Mouse (Mus musculus): ENCODE measurements around the gene Gprin3. TPM values are rescaled to one million over a fixed set of nuclear protein-coding genes. Genes with fewer than 3 reads are reported as not detected.

Gene Gprin3
- 4.2 and 5.3 TPM in 2 replicates for polyA plus RNA-seq (2014; fragmentation: Nextera tagmentation; extraction: Ambion mirVana)

DNA sequence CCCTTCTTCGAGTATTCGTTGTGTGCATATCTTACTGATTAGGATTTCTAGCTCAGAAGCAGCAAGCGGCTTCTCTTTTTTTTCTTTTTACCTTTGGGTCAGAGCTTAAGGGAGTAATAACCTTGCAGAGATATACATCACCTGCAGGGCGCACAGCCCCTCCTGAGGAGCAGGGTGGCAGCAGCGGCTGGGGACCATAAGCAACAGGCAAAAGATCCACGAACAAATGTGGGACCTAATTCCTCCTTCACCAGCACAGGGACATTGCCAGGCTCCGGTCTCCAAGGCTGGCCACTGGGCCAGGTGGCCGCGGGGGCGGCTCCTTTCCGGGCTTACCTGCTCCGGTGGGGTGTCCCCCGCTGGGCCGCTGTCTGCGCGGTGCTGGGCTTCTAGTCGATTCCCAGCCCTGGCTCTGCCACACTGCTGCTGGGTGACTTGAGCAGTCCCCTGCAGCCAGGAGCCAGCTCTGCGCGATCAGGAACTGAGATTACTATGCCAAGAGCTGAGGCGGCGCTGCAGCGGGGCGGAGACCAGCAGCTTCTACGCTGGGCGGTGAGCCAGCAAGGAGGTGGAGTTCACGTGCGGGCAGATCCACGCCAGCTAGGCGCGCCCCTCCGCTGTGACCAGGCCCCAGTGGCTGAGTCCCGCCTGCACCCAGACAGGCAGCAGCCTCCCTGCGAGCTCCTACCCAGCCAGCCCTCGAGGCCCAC lies at the start of gene Gprin3:
TSS of gene Gprin3 (minus strand) at position 471 of the 710 bp plus-strand sequence.
- WGBS, result 6% methylated on average over 33 of the region's 34 CpGs
- Histone ChIP-seq H3K4me1 (replicated peaks; ENCODE audit: control insufficient read depth, insufficient read depth, low read length) (0 out of 2 replicates have a peak, but pooled peaks cover 3% of the 10 kb centered on the region), H3K4me2 (ENCODE audit: low read length) (peak within 1 kb of the TSS; percentile 59), H3K9ac (ENCODE audit: low read length) (peak within 1 kb of the TSS; percentile 45), H3K36me3 (ENCODE audit: control insufficient read depth, insufficient read depth, low read length) (no peaks in the 10 kb centered on the region), H3K4me3 (ENCODE audit: low read depth, low read length) (peak within 1 kb of the TSS; percentile 40), H3K27me3 (replicated peaks; ENCODE audit: control insufficient read depth, insufficient read depth, low read length) (no peaks in the 10 kb centered on the region), H3K27ac (ENCODE audit: low read depth) (peak within 1 kb of the TSS; percentile 25), H3K9me3 (ENCODE audit: control insufficient read depth, low read length) (no peaks in the 10 kb centered on the region)
- DNase-seq (ENCODE audit: low spot score) (peak; percentile 89), ATAC-seq (replicated peaks; ENCODE audit: low FRiP score, low TSS enrichment, low read depth) (peak; percentile 93)

DNA sequence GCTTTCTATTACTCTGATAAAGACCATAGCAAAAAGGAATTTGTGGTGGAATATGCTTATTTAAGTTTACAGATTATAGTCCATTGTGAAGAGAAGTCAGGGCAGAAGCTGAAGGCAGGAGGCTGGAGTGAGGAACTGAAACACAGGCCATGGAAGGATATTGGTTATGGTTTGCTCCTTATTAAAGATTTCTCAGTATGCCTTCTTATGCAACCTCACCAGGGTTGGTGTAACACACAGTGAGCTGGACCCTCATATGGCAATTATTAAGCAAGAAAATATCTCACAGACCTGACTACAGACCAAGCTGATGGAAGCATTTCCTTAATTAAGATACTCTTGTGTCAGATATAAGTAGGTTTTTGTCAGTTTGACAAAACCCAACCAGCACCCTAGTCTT lies 32.8 kb upstream of the Gprin3 start:
- Histone ChIP-seq H3K4me3 (ENCODE audit: low read depth, low read length) (no peak overlapping the region), H3K36me3 (ENCODE audit: control insufficient read depth, insufficient read depth, low read length) (no peaks in the 10 kb centered on the region), H3K27me3 (replicated peaks; ENCODE audit: control insufficient read depth, insufficient read depth, low read length) (no peaks in the 10 kb centered on the region), H3K4me2 (ENCODE audit: low read length) (no peak overlapping the region), H3K9me3 (ENCODE audit: control insufficient read depth, low read length) (no peaks in the 10 kb centered on the region), H3K9ac (ENCODE audit: low read length) (no peak overlapping the region), H3K4me1 (replicated peaks; ENCODE audit: control insufficient read depth, insufficient read depth, low read length) (no peaks in the 10 kb centered on the region), H3K27ac (ENCODE audit: low read depth) (no peak overlapping the region)
- no peak for ATAC-seq (replicated peaks; ENCODE audit: low FRiP score, low TSS enrichment, low read depth)
- DNase-seq (ENCODE audit: low spot score), result no peak

GRCm38 (mm10) chr6:59456116-59456515 lies 30.0 kb upstream of the Gprin3 start:
- no peak overlapping the region for H3K4me2 ChIP-seq (ENCODE audit: low read length)
- no peak overlapping the region for H3K27ac ChIP-seq (ENCODE audit: low read depth)
- H3K4me1 ChIP-seq (replicated peaks; ENCODE audit: control insufficient read depth, insufficient read depth, low read length), result no peaks in the 10 kb centered on the region
- no peak overlapping the region for H3K4me3 ChIP-seq (ENCODE audit: low read depth, low read length)
- ATAC-seq (replicated peaks; ENCODE audit: low FRiP score, low TSS enrichment, low read depth) (no peak), DNase-seq (ENCODE audit: low spot score) (no peak)
- no peak overlapping the region for H3K9ac ChIP-seq (ENCODE audit: low read length)
- H3K27me3 ChIP-seq (replicated peaks; ENCODE audit: control insufficient read depth, insufficient read depth, low read length), result no peaks in the 10 kb centered on the region
- 63% methylated on average over 1 of the region's 1 CpGs for WGBS
- no peaks in the 10 kb centered on the region for H3K36me3 ChIP-seq (ENCODE audit: control insufficient read depth, insufficient read depth, low read length)
- H3K9me3 ChIP-seq (ENCODE audit: control insufficient read depth, low read length), result no peaks in the 10 kb centered on the region

DNA sequence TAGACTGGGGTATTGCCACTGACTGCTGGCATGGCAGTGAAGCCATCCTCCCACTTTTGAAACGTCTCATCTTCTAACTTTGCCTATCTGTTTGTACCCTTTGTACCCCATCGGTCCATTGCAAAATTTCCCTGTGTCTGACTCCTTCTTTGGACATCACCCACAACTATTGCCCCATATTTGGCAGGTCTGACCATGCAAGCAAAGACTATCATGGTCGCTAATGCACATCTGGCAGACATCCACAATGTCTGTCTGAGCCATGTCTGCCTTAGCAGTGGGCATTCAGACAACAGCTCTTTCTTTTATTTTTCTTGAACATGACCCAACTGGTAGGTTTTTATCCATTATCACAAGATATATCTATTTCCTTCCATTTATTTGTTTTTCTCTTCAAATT lies 25.3 kb upstream of the Gprin3 start:
- H3K4me1 ChIP-seq (replicated peaks; ENCODE audit: control insufficient read depth, insufficient read depth, low read length), result no peaks in the 10 kb centered on the region
- 82% methylated on average over 3 of the region's 3 CpGs for WGBS
- DNase-seq (ENCODE audit: low spot score) (no peak), ATAC-seq (replicated peaks; ENCODE audit: low FRiP score, low TSS enrichment, low read depth) (no peak)
- no peaks in the 10 kb centered on the region for H3K27me3 ChIP-seq (replicated peaks; ENCODE audit: control insufficient read depth, insufficient read depth, low read length)
- H3K4me2 ChIP-seq (ENCODE audit: low read length), result no peak overlapping the region
- H3K4me3 ChIP-seq (ENCODE audit: low read depth, low read length), result no peak overlapping the region
- H3K36me3 ChIP-seq (ENCODE audit: control insufficient read depth, insufficient read depth, low read length), result no peaks in the 10 kb centered on the region
- no peaks in the 10 kb centered on the region for H3K9me3 ChIP-seq (ENCODE audit: control insufficient read depth, low read length)
- no peak overlapping the region for H3K27ac ChIP-seq (ENCODE audit: low read depth)
- H3K9ac ChIP-seq (ENCODE audit: low read length), result no peak overlapping the region

- no peak overlapping the region for H3K4me2 ChIP-seq (ENCODE audit: low read length)
- H3K27me3 ChIP-seq (replicated peaks; ENCODE audit: control insufficient read depth, insufficient read depth, low read length), result no peaks in the 10 kb centered on the region
- H3K9me3 ChIP-seq (ENCODE audit: control insufficient read depth, low read length), result no peaks in the 10 kb centered on the region
- 77% methylated on average over 3 of the region's 3 CpGs for WGBS
- DNase-seq (ENCODE audit: low spot score) (no peak), ATAC-seq (replicated peaks; ENCODE audit: low FRiP score, low TSS enrichment, low read depth) (no peak)
- H3K4me3 ChIP-seq (ENCODE audit: low read depth, low read length), result no peak overlapping the region
- H3K36me3 ChIP-seq (ENCODE audit: control insufficient read depth, insufficient read depth, low read length), result no peaks in the 10 kb centered on the region
- H3K27ac ChIP-seq (ENCODE audit: low read depth), result no peak overlapping the region
- no peak overlapping the region for H3K9ac ChIP-seq (ENCODE audit: low read length)
- H3K4me1 ChIP-seq (replicated peaks; ENCODE audit: control insufficient read depth, insufficient read depth, low read length), result no peaks in the 10 kb centered on the region
These were observed 19.0 kb upstream of the Gprin3 start for GRCm38 (mm10) chr6:59445101-59445503.

DNA sequence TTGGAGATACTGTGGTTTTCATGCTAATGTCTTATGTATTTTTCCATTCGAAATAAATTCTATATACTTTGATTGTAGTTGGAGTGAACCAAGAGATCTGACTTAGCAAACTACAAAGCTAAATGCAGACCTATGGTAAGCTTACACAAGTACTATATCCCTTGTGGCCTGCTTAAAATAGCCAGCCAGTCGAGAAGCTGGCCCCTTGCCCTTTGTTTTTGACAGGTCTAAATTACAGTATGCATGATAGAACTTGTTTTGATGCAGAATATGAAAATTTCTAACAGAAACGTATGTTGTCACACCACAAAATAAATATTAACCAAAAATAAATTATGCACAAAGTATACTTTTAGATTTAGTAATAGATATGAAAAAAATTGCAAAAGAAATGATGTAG lies 9.8 kb upstream of the Gprin3 start:
- Histone ChIP-seq H3K9me3 (ENCODE audit: control insufficient read depth, low read length) (no peaks in the 10 kb centered on the region), H3K27ac (ENCODE audit: low read depth) (no peak overlapping the region), H3K4me2 (ENCODE audit: low read length) (no peak overlapping the region), H3K4me1 (replicated peaks; ENCODE audit: control insufficient read depth, insufficient read depth, low read length) (no peaks in the 10 kb centered on the region), H3K9ac (ENCODE audit: low read length) (no peak overlapping the region), H3K4me3 (ENCODE audit: low read depth, low read length) (no peak overlapping the region), H3K36me3 (ENCODE audit: control insufficient read depth, insufficient read depth, low read length) (no peaks in the 10 kb centered on the region), H3K27me3 (replicated peaks; ENCODE audit: control insufficient read depth, insufficient read depth, low read length) (no peaks in the 10 kb centered on the region)
- no peak for DNase-seq (ENCODE audit: low spot score)
- WGBS, result 56% methylated on average over 3 of the region's 3 CpGs
- no peak for ATAC-seq (replicated peaks; ENCODE audit: low FRiP score, low TSS enrichment, low read depth)

GRCm38 (mm10) chr6:59433116-59433515 lies 7.0 kb upstream of the Gprin3 start:
- Histone ChIP-seq H3K27ac (ENCODE audit: low read depth) (no peak overlapping the region), H3K4me2 (ENCODE audit: low read length) (no peak overlapping the region), H3K9me3 (ENCODE audit: control insufficient read depth, low read length) (no peaks in the 10 kb centered on the region), H3K27me3 (replicated peaks; ENCODE audit: control insufficient read depth, insufficient read depth, low read length) (no peaks in the 10 kb centered on the region), H3K36me3 (ENCODE audit: control insufficient read depth, insufficient read depth, low read length) (no peaks in the 10 kb centered on the region), H3K4me3 (ENCODE audit: low read depth, low read length) (no peak overlapping the region), H3K4me1 (replicated peaks; ENCODE audit: control insufficient read depth, insufficient read depth, low read length) (no peaks in the 10 kb centered on the region), H3K9ac (ENCODE audit: low read length) (no peak overlapping the region)
- no peak for DNase-seq (ENCODE audit: low spot score)
- no peak for ATAC-seq (replicated peaks; ENCODE audit: low FRiP score, low TSS enrichment, low read depth)
- WGBS, result 49% methylated on average over 1 of the region's 1 CpGs

DNA sequence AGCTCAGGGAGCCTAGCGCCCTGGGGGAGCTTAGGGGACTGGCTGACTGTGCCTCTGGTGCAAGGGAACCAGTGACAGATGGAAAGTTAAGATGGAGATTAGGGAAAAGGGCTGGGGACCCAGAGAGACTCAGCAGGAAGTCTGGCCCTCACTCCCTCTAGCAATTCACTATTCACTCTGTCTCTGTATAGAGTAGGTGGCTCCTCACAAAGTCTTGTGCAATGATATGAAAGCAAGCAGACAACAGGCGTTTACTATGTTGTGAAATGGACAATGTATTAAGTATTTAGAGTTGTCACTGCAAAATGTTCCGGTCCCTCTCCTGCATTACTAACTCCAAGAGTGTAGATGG lies 416 bp upstream of the Gprin3 start:
- DNase-seq (ENCODE audit: low spot score) (no peak), ATAC-seq (replicated peaks; ENCODE audit: low FRiP score, low TSS enrichment, low read depth) (peak; percentile 63; the same call in 1 of the 2 replicates)
- Histone ChIP-seq H3K36me3 (ENCODE audit: control insufficient read depth, insufficient read depth, low read length) (no peaks in the 10 kb centered on the region), H3K4me3 (ENCODE audit: low read depth, low read length) (peak overlapping the region; percentile 40), H3K27me3 (replicated peaks; ENCODE audit: control insufficient read depth, insufficient read depth, low read length) (no peaks in the 10 kb centered on the region), H3K27ac (ENCODE audit: low read depth) (peak overlapping the region; percentile 17; the same call in 1 of the 2 replicates), H3K9me3 (ENCODE audit: control insufficient read depth, low read length) (no peaks in the 10 kb centered on the region), H3K9ac (ENCODE audit: low read length) (peak overlapping the region; percentile 45), H3K4me1 (replicated peaks; ENCODE audit: control insufficient read depth, insufficient read depth, low read length) (0 out of 2 replicates have a peak, but pooled peaks cover 3% of the 10 kb centered on the region), H3K4me2 (ENCODE audit: low read length) (peak overlapping the region; percentile 59)
- WGBS, result 48% methylated on average over 3 of the region's 3 CpGs
